Mouse (Mus musculus) gastrocnemius, adult 2 months (tissue): Measurements from ENCODE around the gene Mup4. TPM values are rescaled to one million over a fixed set of nuclear protein-coding genes. Genes with fewer than 3 reads are reported as not detected.
"Not testable (repeated sequence)": the region's sequence is repeated elsewhere in the genome, so short reads cannot be mapped to it uniquely, and the experiment has no call there.

Experiments used
- DNase-seq: peaks from one replicate; pipeline ENCODE4 v3.0.0; 2022
- H3K27ac ChIP-seq: fragments of 200-600 bp; 2 replicates; pipeline ENCODE4 v1.8.1; 2022; ENCODE audit warnings: mild to moderate bottlenecking
- H3K4me3 ChIP-seq: fragments of 200-600 bp; 2 replicates; pipeline ENCODE4 v1.8.1; 2022; ENCODE audit warnings: mild to moderate bottlenecking, moderate library complexity
- CTCF ChIP-seq: fragments of 200-600 bp; IDR thresholded peaks from 2 replicates; pipeline ENCODE4 v1.8.1; 2022; ENCODE audit warnings: antibody characterized with exemption, mild to moderate bottlenecking, moderate library complexity
- intact Hi-C: fragments of 180-260 bp; cut with DNase I; formaldehyde crosslinking; loops from one replicate; pipeline ENCODE4 v1.15.1; 2025
- long read RNA-seq, 2 experiments: library from polyadenylated mRNA; stranded (forward); transcript quantifications; one replicate each; pipeline ENCODE4 v2.0.0; 2021
- total RNA-seq, 2 experiments: library from RNA; stranded (reverse); gene quantifications; 2 replicates each; pipeline ENCODE4 v1.2.3; 2021

The Mup4 gene
- total RNA-seq = not detected
- long read RNA-seq, experiment 1 = 0 reads
- long read RNA-seq, experiment 2 = 0 reads

GRCm38 (mm10) chr4:59960610-59961009 is at the start of gene Mup4:
TSS of gene Mup4 (minus strand) at chr4:59960710.
- DNase-seq = no peak
- no peak for TF ChIP-seq CTCF
- no peak within 1 kb of the TSS for H3K4me3 ChIP-seq
- intact Hi-C loops = no loop called here
- no peak within 1 kb of the TSS for H3K27ac ChIP-seq

DNA sequence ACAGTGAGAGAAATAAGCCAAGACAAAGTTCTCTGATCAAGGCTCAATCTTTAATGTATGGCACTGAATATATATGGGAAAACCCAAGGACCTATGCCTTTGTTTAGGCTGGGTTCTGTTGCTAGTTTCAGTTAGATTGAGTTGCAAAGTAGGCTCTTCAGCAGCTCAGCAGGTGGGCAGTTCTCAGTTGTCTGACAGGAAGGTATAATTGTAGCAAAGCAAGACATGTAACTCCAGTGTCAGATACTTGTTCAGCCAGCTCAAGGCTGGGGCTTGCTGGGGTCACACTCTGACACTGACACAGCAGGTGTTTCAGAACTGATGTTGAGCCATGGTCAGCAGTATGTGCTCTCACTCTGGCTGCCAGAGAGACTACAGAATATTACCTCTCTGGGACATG is 37.4 kb upstream of the Mup4 start:
- DNase-seq, H3K4me3 ChIP-seq, intact Hi-C loops, H3K27ac ChIP-seq: not testable (repeated sequence)

- intact Hi-C loops = no loop called here
- no peak within 1 kb of the TSS for H3K4me3 ChIP-seq
- no peak for TF ChIP-seq CTCF
- no peak within 1 kb of the TSS for H3K27ac ChIP-seq
- DNase-seq = no peak
These were observed 3.2 kb upstream of the Mup4 start, which contains the start of gene Mup6 for GRCm38 (mm10) chr4:59963405-59964344. TSS of gene Mup6 (plus strand) at chr4:59964294.

- Histone ChIP-seq H3K27ac (no peak overlapping the region), H3K4me3 (no peak overlapping the region)
- TF ChIP-seq CTCF = no peak
- intact Hi-C loops = no loop called here
- DNase-seq = no peak
These were observed 23.0 kb downstream of the Mup4 start for GRCm38 (mm10) chr4:59937543-59937942.

GRCm38 (mm10) chr4:59932505-59933281 is 27.8 kb downstream of the Mup4 start:
- Histone ChIP-seq H3K4me3 (no peak overlapping the region), H3K27ac (no peak overlapping the region)
- TF ChIP-seq CTCF = peak; percentile 29; the same call in 1 of the 2 replicates
- no peak for DNase-seq
- intact Hi-C loops = no loop called here

GRCm38 (mm10) chr4:59928347-59928746 is 32.2 kb downstream of the Mup4 start:
- peak; percentile 72 for TF ChIP-seq CTCF
- no peak overlapping the region for H3K27ac ChIP-seq
- peak; percentile 57 for DNase-seq
- no peak overlapping the region for H3K4me3 ChIP-seq
- intact Hi-C loops = loop anchor here (2.0 kb wide), 1 partner anchor 142 kb away; no protein-coding TSS in a partner anchor

- Histone ChIP-seq H3K27ac (no peak overlapping the region), H3K4me3 (no peak overlapping the region)
- intact Hi-C loops = loop anchor here (2.0 kb wide), 1 partner anchor 141 kb away; no protein-coding TSS in a partner anchor
- no peak for DNase-seq
- TF ChIP-seq CTCF = no peak
These were observed 32.8 kb downstream of the Mup4 start for GRCm38 (mm10) chr4:59927666-59928065.

DNA sequence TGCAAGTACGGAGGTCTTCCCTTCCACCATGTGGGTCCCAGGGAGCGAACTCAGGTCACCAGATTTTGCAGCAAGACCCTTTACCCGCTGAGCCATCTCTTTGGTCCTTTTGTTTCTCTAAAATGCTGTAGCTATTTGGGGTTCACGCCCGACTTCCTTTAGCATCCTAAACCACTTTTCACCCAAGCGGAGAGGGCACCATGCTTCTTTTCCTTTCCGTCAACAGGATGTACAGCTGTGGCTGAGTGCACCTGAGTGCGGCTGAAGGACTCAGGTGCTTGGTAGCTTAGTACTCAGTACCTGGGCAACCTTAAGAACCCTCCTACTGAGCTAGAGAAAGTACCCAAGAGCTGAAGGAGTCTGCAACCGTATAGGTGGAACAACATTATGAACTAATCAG is 35.4 kb downstream of the Mup4 start:
- intact Hi-C loops = no loop called here
- no peak for TF ChIP-seq CTCF
- Histone ChIP-seq H3K4me3 (no peak overlapping the region), H3K27ac (no peak overlapping the region)
- DNase-seq = no peak

DNA sequence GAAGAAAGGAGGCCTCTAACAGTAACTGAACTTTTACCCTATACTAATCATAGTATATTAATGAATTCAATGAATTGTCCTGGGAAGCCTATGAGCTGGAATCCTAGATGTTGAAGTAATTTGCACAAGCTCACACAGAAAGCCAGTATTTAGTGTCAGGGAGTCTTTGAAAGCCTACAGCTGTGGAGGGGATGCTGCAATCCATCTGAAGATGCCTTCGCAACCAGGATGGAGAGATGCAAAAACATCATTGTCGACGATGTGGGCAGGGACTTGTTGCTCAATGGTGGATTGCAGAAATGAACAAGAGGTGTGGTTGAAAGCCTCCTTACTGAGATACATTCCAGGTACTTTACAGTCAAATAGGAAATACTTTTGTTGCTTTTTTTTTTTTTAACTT is 42.5 kb downstream of the Mup4 start:
- Histone ChIP-seq H3K27ac (no peak overlapping the region), H3K4me3 (no peak overlapping the region)
- intact Hi-C loops = no loop called here
- no peak for TF ChIP-seq CTCF
- DNase-seq = no peak

GRCm38 (mm10) chr4:59914608-59915403 is 45.7 kb downstream of the Mup4 start, which contains the start of gene Slc46a2:
TSS of gene Slc46a2 (minus strand) at chr4:59915056.
- H3K4me3 ChIP-seq = no peak within 1 kb of the TSS
- no peak for DNase-seq
- TF ChIP-seq CTCF = no peak
- H3K27ac ChIP-seq = no peak within 1 kb of the TSS
- intact Hi-C loops = no loop called here

GRCm38 (mm10) chr4:59908785-59909184 is 51.7 kb downstream of the Mup4 start:
- TF ChIP-seq CTCF = no peak

DNA sequence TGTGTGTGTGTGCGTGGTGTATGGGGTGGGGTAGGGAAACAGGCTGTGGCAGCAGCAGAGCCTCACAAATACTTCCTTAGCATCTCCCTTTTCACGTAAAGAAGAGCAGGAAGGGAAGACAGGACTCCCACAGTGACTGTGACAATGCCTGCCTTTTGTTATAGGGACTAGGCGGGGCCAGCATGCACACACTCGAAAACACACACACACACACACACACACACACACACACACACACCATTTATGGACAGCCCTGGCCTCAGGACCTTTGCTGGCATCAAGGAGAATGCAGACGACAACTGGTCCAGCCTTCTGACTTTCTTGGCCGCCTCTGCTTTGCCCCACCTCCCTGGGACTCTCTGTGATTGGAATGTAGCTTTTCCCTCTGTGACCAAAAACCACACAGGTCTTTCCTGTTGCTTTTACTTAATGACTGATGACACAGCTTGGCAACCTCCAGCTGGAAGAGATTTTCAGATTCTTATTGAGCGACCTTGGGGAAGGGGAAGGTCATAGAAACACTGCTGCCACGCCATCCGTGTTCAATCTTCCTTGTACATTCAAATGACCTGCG is 52.8 kb downstream of the Mup4 start:
- TF ChIP-seq CTCF = no peak
- DNase-seq = no peak
- intact Hi-C loops = no loop called here
- no peak overlapping the region for H3K27ac ChIP-seq
- H3K4me3 ChIP-seq = no peak overlapping the region

More at GRCm38 (mm10) chr4:59908785-59909184, 51.7 kb downstream of the Mup4 start:
- DNase-seq = no peak
- intact Hi-C loops = no loop called here
- no peak overlapping the region for H3K27ac ChIP-seq
- H3K4me3 ChIP-seq = no peak overlapping the region
